ENCODE assay signal across 8 mouse cellular contexts in genomic region chr4:134624109-134624862, GRCm38 (mm10).
DNase-seq lines count a peak whose midpoint lies in the region; TF ChIP-seq lines count a peak whose summit lies in the region.

No protein-coding gene starts in this region.

- TF ChIP-seq POLR2A in brain, embryonic 14.5 days (IDR thresholded peaks at IDR 0.05; ENCODE audit: borderline replicate concordance, extremely low read depth, insufficient read depth, insufficient read length, poor library complexity, severe bottlenecking) = no peak

- no peak for TF ChIP-seq CTCF in brain, embryonic 14.5 days (IDR thresholded peaks at IDR 0.05; ENCODE audit: borderline replicate concordance, extremely low read depth, insufficient read depth, insufficient read length)

- peak; percentile 42 to 57 for DNase-seq in left cerebral cortex, adult 18-20 months (ENCODE audit: low spot score in 2 of 2)
- no peak for DNase-seq in left cerebral cortex, adult 11 months (ENCODE audit: low spot score)
- DNase-seq in brain, embryonic 14.5 days (ENCODE audit: low read depth) = peak; percentile 84
- peak; percentile 79 for DNase-seq in heart, adult 8-10 months (ENCODE audit: low spot score)
- DNase-seq in kidney, postnatal 14 days = peak; percentile 69
- peak; percentile 69 for DNase-seq in lung, postnatal 36 days
- no peak for DNase-seq in retina, embryonic 14.5 days (ENCODE audit: low spot score)
- no peak for DNase-seq in layer of hippocampus, postnatal 10 days (ENCODE audit: low spot score in 2 of 2)

Comparison
In these comparisons a context has a peak if more than half of its experiments do, and no peak if none do; other contexts are left out.
1. DNase-seq: peak in left cerebral cortex, adult 18-20 months (2 of 2), brain, embryonic 14.5 days (single experiment), heart, adult 8-10 months (single experiment), kidney, postnatal 14 days (single experiment) and lung, postnatal 36 days (single experiment); none in left cerebral cortex, adult 11 months (single experiment), retina, embryonic 14.5 days (single experiment) and layer of hippocampus, postnatal 10 days (0 of 2).